Mouse (Mus musculus) limb, embryonic 12.5 days (tissue): ENCODE measurements around the gene Baiap2l1. TPM values are rescaled to one million over a fixed set of nuclear protein-coding genes. Genes with fewer than 3 reads are reported as not detected.
"Not testable (repeated sequence)": the region's sequence is repeated elsewhere in the genome, so short reads cannot be mapped to it uniquely, and the experiment has no call there.

Experiments used
- ATAC-seq: fragments of 200-750 bp; cut with Nextera tagmentation; 2 replicates; pipeline ENCODE4 v1.8.0; 2017; ENCODE audit warnings: low read depth, moderate TSS enrichment; ENCODE audit not compliant: insufficient number of reproducible peaks, insufficient read depth, low FRiP score, low TSS enrichment
- H3K27ac ChIP-seq: fragments of 300-500 bp; sonication (generic); 2 replicates; pipeline ENCODE4 v1.5.1; 2016; ENCODE audit warnings: mild to moderate bottlenecking, moderate library complexity
- H3K27me3 ChIP-seq: fragments of 300-500 bp; sonication (generic); 2 replicates; pipeline ENCODE4 v1.6.1; 2016; ENCODE audit warnings: mild to moderate bottlenecking, moderate library complexity
- H3K36me3 ChIP-seq: fragments of 300-500 bp; sonication (generic); 2 replicates; pipeline ENCODE4 v1.6.1; 2016; ENCODE audit warnings: mild to moderate bottlenecking, moderate library complexity
- H3K4me1 ChIP-seq: fragments of 300-500 bp; sonication (generic); replicated peaks from 2 replicates; pipeline ENCODE4 v1.6.1; 2016
- H3K4me2 ChIP-seq: fragments of 300-500 bp; sonication (generic); 2 replicates; pipeline ENCODE4 v1.6.1; 2016; ENCODE audit warnings: mild to moderate bottlenecking, moderate library complexity
- H3K4me3 ChIP-seq: fragments of 300-500 bp; sonication (generic); replicated peaks from 2 replicates; pipeline ENCODE4 v1.5.1; 2016; ENCODE audit warnings: mild to moderate bottlenecking
- H3K9ac ChIP-seq: fragments of 300-500 bp; sonication (generic); replicated peaks from 2 replicates; pipeline ENCODE4 v1.6.1; 2016; ENCODE audit warnings: mild to moderate bottlenecking, moderate library complexity
- H3K9me3 ChIP-seq: fragments of 300-500 bp; sonication (generic); 2 replicates; pipeline ENCODE4 v1.6.1; 2016; ENCODE audit warnings: mild to moderate bottlenecking, moderate library complexity
- WGBS: fragments of 180-500 bp; shearing (Covaris S2); methylation state at CpG from one replicate; pipeline ENCODE4 v1.1.7; 2016; 5-methylcytosine and 5-hydroxymethylcytosine counted together
- polyA plus RNA-seq: library from polyadenylated mRNA; unstranded; fragments of >200 nt; fragmentation: Nextera tagmentation; extraction: Ambion mirVana; gene quantifications from 2 replicates; pipeline ENCODE4 v1.2.1, GENCODE M21; 2016

Gene Baiap2l1
- polyA plus RNA-seq, 1 experiment from 2014 or later: 6.1 TPM

- Histone ChIP-seq H3K4me1 (no peaks in the 10 kb centered on the region), H3K4me2 (no peak overlapping the region), H3K9me3 (no peaks in the 10 kb centered on the region), H3K27me3 (no peaks in the 10 kb centered on the region), H3K36me3 (no peaks in the 10 kb centered on the region), H3K27ac (no peak overlapping the region), H3K9ac (no peak overlapping the region), H3K4me3 (no peak overlapping the region)
- 57% methylated on average over 2 of the region's 2 CpGs for WGBS
- ATAC-seq: no peak
Observed at GRCm38 (mm10) chr5:144372177-144372576, 14.3 kb upstream of the Baiap2l1 start.

GRCm38 (mm10) chr5:144370986-144371385, 13.1 kb upstream of the Baiap2l1 start:
- H3K36me3 ChIP-seq: no peaks in the 10 kb centered on the region
- no peaks in the 10 kb centered on the region for H3K4me1 ChIP-seq
- 0 out of 2 replicates have a peak overlapping the region, but pooled peaks have one; percentile 27 for H3K9ac ChIP-seq
- no peak overlapping the region for H3K27ac ChIP-seq
- no peaks in the 10 kb centered on the region for H3K27me3 ChIP-seq
- H3K4me3 ChIP-seq: no peak overlapping the region
- no peak for ATAC-seq
- H3K9me3 ChIP-seq: no peaks in the 10 kb centered on the region
- WGBS: 4% methylated on average over 6 of the region's 6 CpGs
- no peak overlapping the region for H3K4me2 ChIP-seq

GRCm38 (mm10) chr5:144368661-144369205, 10.8 kb upstream of the Baiap2l1 start:
- no peak overlapping the region for H3K9ac ChIP-seq
- H3K4me1 ChIP-seq: no peaks in the 10 kb centered on the region
- H3K27me3 ChIP-seq: no peaks in the 10 kb centered on the region
- no peak overlapping the region for H3K4me3 ChIP-seq
- 92% methylated on average over 9 of the region's 9 CpGs for WGBS
- no peak for ATAC-seq
- no peak overlapping the region for H3K4me2 ChIP-seq
- no peak overlapping the region for H3K27ac ChIP-seq
- no peaks in the 10 kb centered on the region for H3K36me3 ChIP-seq
- H3K9me3 ChIP-seq: no peaks in the 10 kb centered on the region

- H3K4me2 ChIP-seq, H3K9ac ChIP-seq, H3K4me3 ChIP-seq, ATAC-seq, H3K27me3 ChIP-seq, H3K36me3 ChIP-seq, H3K27ac ChIP-seq, H3K9me3 ChIP-seq, H3K4me1 ChIP-seq: not testable (repeated sequence)
- 80% methylated on average over 6 of the region's 6 CpGs for WGBS
Observed at GRCm38 (mm10) chr5:144366551-144366950, 8.6 kb upstream of the Baiap2l1 start.

GRCm38 (mm10) chr5:144364680-144365357, 6.9 kb upstream of the Baiap2l1 start:
- H3K9ac ChIP-seq: no peak overlapping the region
- no peaks in the 10 kb centered on the region for H3K36me3 ChIP-seq
- H3K27me3 ChIP-seq: no peaks in the 10 kb centered on the region
- H3K27ac ChIP-seq: no peak overlapping the region
- ATAC-seq: no peak
- no peaks in the 10 kb centered on the region for H3K4me1 ChIP-seq
- no peak overlapping the region for H3K4me3 ChIP-seq
- H3K4me2 ChIP-seq: no peak overlapping the region
- 92% methylated on average over 11 of the region's 11 CpGs for WGBS
- no peaks in the 10 kb centered on the region for H3K9me3 ChIP-seq

- Histone ChIP-seq H3K4me3 (no peak overlapping the region), H3K9me3 (no peaks in the 10 kb centered on the region), H3K9ac (no peak overlapping the region), H3K27ac (no peak overlapping the region), H3K4me2 (no peak overlapping the region), H3K36me3 (no peaks in the 10 kb centered on the region), H3K4me1 (peaks cover 11% of the 10 kb centered on the region), H3K27me3 (no peaks in the 10 kb centered on the region)
- ATAC-seq: no peak
- WGBS: 41% methylated on average over 6 of the region's 6 CpGs
Observed at GRCm38 (mm10) chr5:144360346-144360745, 2.4 kb upstream of the Baiap2l1 start.

GRCm38 (mm10) chr5:144359886-144360285, 2.0 kb upstream of the Baiap2l1 start:
- Histone ChIP-seq H3K4me3 (no peak overlapping the region), H3K27me3 (no peaks in the 10 kb centered on the region), H3K36me3 (no peaks in the 10 kb centered on the region), H3K9ac (no peak overlapping the region), H3K27ac (no peak overlapping the region), H3K4me1 (peaks cover 11% of the 10 kb centered on the region), H3K9me3 (no peaks in the 10 kb centered on the region), H3K4me2 (no peak overlapping the region)
- WGBS: 69% methylated on average over 6 of the region's 6 CpGs
- no peak for ATAC-seq

- Histone ChIP-seq H3K27me3 (no peaks in the 10 kb centered on the region), H3K36me3 (no peaks in the 10 kb centered on the region), H3K9ac (peak overlapping the region; percentile 47; the same call in 1 of the 2 replicates), H3K4me2 (peak overlapping the region; percentile 88), H3K9me3 (no peaks in the 10 kb centered on the region), H3K4me1 (peaks cover 11% of the 10 kb centered on the region), H3K4me3 (peak overlapping the region; percentile 61), H3K27ac (no peak overlapping the region)
- WGBS: 8% methylated on average over 10 of the region's 10 CpGs
- no peak for ATAC-seq
Observed at GRCm38 (mm10) chr5:144358592-144358917, 643 bp upstream of the Baiap2l1 start.

GRCm38 (mm10) chr5:144357551-144357880, 396 bp downstream of the Baiap2l1 start:
- Histone ChIP-seq H3K27me3 (no peaks in the 10 kb centered on the region), H3K36me3 (no peaks in the 10 kb centered on the region), H3K4me1 (peaks cover 11% of the 10 kb centered on the region), H3K4me3 (peak overlapping the region; percentile 61), H3K9me3 (no peaks in the 10 kb centered on the region), H3K9ac (peak overlapping the region; percentile 57), H3K4me2 (peak overlapping the region; percentile 88), H3K27ac (peak overlapping the region; percentile 37; the same call in 1 of the 2 replicates)
- 0% methylated on average over 27 of the region's 27 CpGs for WGBS
- ATAC-seq: no peak

GRCm38 (mm10) chr5:144356776-144357455, 996 bp downstream of the Baiap2l1 start:
- Histone ChIP-seq H3K27ac (no peak overlapping the region), H3K9ac (peak overlapping the region; percentile 57; the same call in 1 of the 2 replicates), H3K36me3 (no peaks in the 10 kb centered on the region), H3K4me3 (peak overlapping the region; percentile 61), H3K27me3 (no peaks in the 10 kb centered on the region), H3K9me3 (no peaks in the 10 kb centered on the region), H3K4me1 (peaks cover 11% of the 10 kb centered on the region), H3K4me2 (peak overlapping the region; percentile 88)
- ATAC-seq: no peak
- 6% methylated on average over 17 of the region's 17 CpGs for WGBS

- peaks cover 6% of the 10 kb centered on the region for H3K4me1 ChIP-seq
- no peaks in the 10 kb centered on the region for H3K9me3 ChIP-seq
- 90% methylated on average over 9 of the region's 9 CpGs for WGBS
- no peaks in the 10 kb centered on the region for H3K36me3 ChIP-seq
- no peak for ATAC-seq
- no peak overlapping the region for H3K4me3 ChIP-seq
- no peak overlapping the region for H3K27ac ChIP-seq
- no peaks in the 10 kb centered on the region for H3K27me3 ChIP-seq
- H3K9ac ChIP-seq: no peak overlapping the region
- H3K4me2 ChIP-seq: no peak overlapping the region
Observed at GRCm38 (mm10) chr5:144352250-144353047, 5.5 kb downstream of the Baiap2l1 start.
